Mouse (Mus musculus) hindbrain, embryonic 15.5 days (tissue): Measurements from ENCODE around the gene Xaf1. TPM values are rescaled to one million over a fixed set of nuclear protein-coding genes. Genes with fewer than 3 reads are reported as not detected.
"Not testable (repeated sequence)": the region's sequence is repeated elsewhere in the genome, so short reads cannot be mapped to it uniquely, and the experiment has no call there.

ENCODE experiments used
- ATAC-seq: fragments of 200-750 bp; cut with Nextera tagmentation; 2 replicates; pipeline ENCODE4 v1.8.0; 2017; ENCODE audit warnings: low read depth, moderate number of reproducible peaks, moderate TSS enrichment; ENCODE audit not compliant: low FRiP score
- H3K27ac ChIP-seq: fragments of 300-500 bp; sonication (generic); replicated peaks from 2 replicates; pipeline ENCODE4 v1.5.1; 2015; ENCODE audit warnings: mild to moderate bottlenecking, inconsistent platforms
- H3K27me3 ChIP-seq: fragments of 300-500 bp; sonication (generic); 2 replicates; pipeline ENCODE4 v1.6.1; 2015; ENCODE audit warnings: control low read depth, inconsistent platforms
- H3K36me3 ChIP-seq: fragments of 300-500 bp; sonication (generic); 2 replicates; pipeline ENCODE4 v1.6.1; 2015; ENCODE audit warnings: control low read depth, inconsistent platforms
- H3K4me1 ChIP-seq: fragments of 300-500 bp; sonication (generic); replicated peaks from 2 replicates; pipeline ENCODE4 v1.6.1; 2015; ENCODE audit warnings: control low read depth, inconsistent platforms
- H3K4me2 ChIP-seq: fragments of 300-500 bp; sonication (generic); 2 replicates; pipeline ENCODE4 v1.6.1; 2015; ENCODE audit warnings: moderate library complexity, mild to moderate bottlenecking, inconsistent platforms
- H3K4me3 ChIP-seq: fragments of 300-500 bp; sonication (generic); 2 replicates; pipeline ENCODE4 v1.5.1; 2015; ENCODE audit warnings: mild to moderate bottlenecking, inconsistent platforms
- H3K9ac ChIP-seq: fragments of 300-500 bp; sonication (generic); 2 replicates; pipeline ENCODE4 v1.6.1; 2015; ENCODE audit warnings: inconsistent platforms
- H3K9me3 ChIP-seq: fragments of 300-500 bp; sonication (generic); 2 replicates; pipeline ENCODE4 v1.6.1; 2016; ENCODE audit warnings: control low read depth, inconsistent platforms
- WGBS: fragments of 180-500 bp; shearing (Covaris S2); methylation state at CpG from one replicate; pipeline ENCODE4 v1.1.7; 2015; 5-methylcytosine and 5-hydroxymethylcytosine counted together
- polyA plus RNA-seq: library from polyadenylated mRNA; unstranded; fragments of >200 nt; fragmentation: Nextera tagmentation; extraction: Ambion mirVana; gene quantifications from 2 replicates; pipeline ENCODE4 v1.2.1, GENCODE M21; 2015

Xaf1 gene
- polyA plus RNA-seq, 1 experiment from 2014 or later = 3.0 TPM

DNA sequence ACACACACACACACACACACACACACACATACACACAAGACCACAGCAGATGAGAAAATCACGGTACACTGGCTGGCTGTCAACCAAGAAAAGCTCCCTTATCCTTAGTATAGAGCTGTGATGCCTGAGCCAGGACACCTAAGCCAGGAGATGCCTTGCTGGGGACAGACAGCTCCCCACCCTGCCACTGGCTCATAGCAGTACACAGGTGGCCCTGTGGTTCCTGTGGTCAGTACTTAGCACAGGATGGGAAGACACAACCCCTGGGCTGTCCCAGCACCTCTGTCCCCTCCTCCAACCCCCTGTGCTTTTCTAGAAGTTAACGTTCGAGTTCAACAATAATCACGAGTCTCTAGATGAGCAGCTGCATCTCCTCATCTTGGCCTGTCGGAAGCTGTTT, 16.6 kb downstream of the Xaf1 start:
- 91% methylated on average over 5 of the region's 5 CpGs for WGBS
- no peak overlapping the region for H3K9ac ChIP-seq

GRCm38 (mm10) chr11:72324431-72324830, 23.0 kb downstream of the Xaf1 start:
- Histone ChIP-seq H3K9ac (no peak overlapping the region), H3K4me1 (no peaks in the 10 kb centered on the region), H3K36me3 (no peaks in the 10 kb centered on the region), H3K27ac (no peak overlapping the region), H3K4me2 (no peak overlapping the region), H3K27me3 (no peaks in the 10 kb centered on the region), H3K9me3 (no peaks in the 10 kb centered on the region), H3K4me3 (no peak overlapping the region)
- no peak for ATAC-seq
- 72% methylated on average over 3 of the region's 3 CpGs for WGBS

More for the DNA sequence above, 16.6 kb downstream of the Xaf1 start:
- Histone ChIP-seq H3K4me3 (no peak overlapping the region), H3K27ac (no peak overlapping the region), H3K27me3 (peaks cover 20% of the 10 kb centered on the region), H3K4me1 (peaks cover 4% of the 10 kb centered on the region), H3K36me3 (no peaks in the 10 kb centered on the region), H3K9me3 (no peaks in the 10 kb centered on the region), H3K4me2 (no peak overlapping the region)
- ATAC-seq = no peak

GRCm38 (mm10) chr11:72325701-72326100, 24.3 kb downstream of the Xaf1 start:
- Histone ChIP-seq H3K36me3 (no peaks in the 10 kb centered on the region), H3K27ac (no peak overlapping the region), H3K27me3 (no peaks in the 10 kb centered on the region), H3K4me1 (no peaks in the 10 kb centered on the region), H3K4me2 (no peak overlapping the region), H3K4me3 (no peak overlapping the region), H3K9ac (no peak overlapping the region), H3K9me3 (no peaks in the 10 kb centered on the region)
- no peak for ATAC-seq
- 88% methylated on average over 4 of the region's 4 CpGs for WGBS

GRCm38 (mm10) chr11:72332951-72333667, 31.7 kb downstream of the Xaf1 start:
- Histone ChIP-seq H3K36me3 (no peaks in the 10 kb centered on the region), H3K4me1 (no peaks in the 10 kb centered on the region), H3K27me3 (no peaks in the 10 kb centered on the region), H3K9ac (no peak overlapping the region), H3K27ac (no peak overlapping the region), H3K4me2 (no peak overlapping the region), H3K4me3 (no peak overlapping the region), H3K9me3 (no peaks in the 10 kb centered on the region)
- no peak for ATAC-seq
- WGBS = 73% methylated on average over 9 of the region's 9 CpGs

- Histone ChIP-seq H3K4me1 (peaks cover 10% of the 10 kb centered on the region; the same call in 1 of the 2 replicates), H3K4me3 (no peak overlapping the region), H3K4me2 (no peak overlapping the region), H3K36me3 (no peaks in the 10 kb centered on the region), H3K27ac (no peak overlapping the region), H3K9ac (no peak overlapping the region), H3K27me3 (no peaks in the 10 kb centered on the region), H3K9me3 (no peaks in the 10 kb centered on the region)
- ATAC-seq = no peak
- WGBS = 66% methylated on average over 4 of the region's 4 CpGs
Observed at GRCm38 (mm10) chr11:72334653-72335052, 33.2 kb downstream of the Xaf1 start.

GRCm38 (mm10) chr11:72336726-72337125, 35.3 kb downstream of the Xaf1 start:
- no peak for ATAC-seq
- Histone ChIP-seq H3K4me1 (peaks cover 10% of the 10 kb centered on the region; the same call in 1 of the 2 replicates), H3K9ac (no peak overlapping the region), H3K4me2 (no peak overlapping the region), H3K36me3 (no peaks in the 10 kb centered on the region), H3K9me3 (no peaks in the 10 kb centered on the region), H3K27me3 (no peaks in the 10 kb centered on the region), H3K27ac (no peak overlapping the region), H3K4me3 (no peak overlapping the region)
- WGBS = 85% methylated on average over 8 of the region's 8 CpGs

GRCm38 (mm10) chr11:72338437-72338871, 37.0 kb downstream of the Xaf1 start:
- H3K9ac ChIP-seq = no peak overlapping the region
- no peak overlapping the region for H3K4me2 ChIP-seq
- peaks cover 10% of the 10 kb centered on the region; the same call in 1 of the 2 replicates for H3K4me1 ChIP-seq
- ATAC-seq = peak; percentile 48; the same call in 1 of the 2 replicates
- H3K27me3 ChIP-seq = no peaks in the 10 kb centered on the region
- no peak overlapping the region for H3K4me3 ChIP-seq
- WGBS = 22% methylated on average over 5 of the region's 5 CpGs
- no peak overlapping the region for H3K27ac ChIP-seq
- no peaks in the 10 kb centered on the region for H3K36me3 ChIP-seq
- H3K9me3 ChIP-seq = no peaks in the 10 kb centered on the region

DNA sequence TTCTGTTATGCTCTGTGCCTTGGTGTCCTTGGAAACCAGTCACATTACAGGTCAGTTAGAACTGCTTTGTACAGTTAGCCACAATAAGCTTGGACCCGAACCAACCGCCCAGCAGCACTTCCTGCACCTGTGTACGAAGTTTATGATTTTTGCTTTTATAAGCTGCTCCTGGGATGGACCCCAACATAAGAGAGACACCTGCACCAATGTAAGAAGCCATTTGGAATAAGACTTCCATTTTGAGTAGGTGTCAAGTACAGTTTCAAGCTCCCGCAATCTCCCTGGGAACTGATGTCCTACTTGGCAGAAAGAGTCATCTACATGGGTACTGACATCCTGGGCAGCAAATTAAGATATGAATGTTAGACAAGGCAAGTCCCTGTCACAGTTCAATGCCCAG, 38.3 kb downstream of the Xaf1 start:
- Histone ChIP-seq H3K27me3 (no peaks in the 10 kb centered on the region), H3K9ac (no peak overlapping the region), H3K4me1 (peaks cover 13% of the 10 kb centered on the region; the same call in 1 of the 2 replicates), H3K36me3 (no peaks in the 10 kb centered on the region), H3K4me2 (no peak overlapping the region), H3K9me3 (no peaks in the 10 kb centered on the region), H3K27ac (no peak overlapping the region), H3K4me3 (no peak overlapping the region)
- ATAC-seq = no peak
- WGBS = 73% methylated on average over 4 of the region's 4 CpGs

- H3K9me3 ChIP-seq = no peaks in the 10 kb centered on the region
- 10% methylated on average over 7 of the region's 7 CpGs for WGBS
- no peak overlapping the region for H3K4me3 ChIP-seq
- H3K4me2 ChIP-seq = peak overlapping the region; percentile 39
- no peak overlapping the region for H3K9ac ChIP-seq
- ATAC-seq = peak; percentile 88
- no peaks in the 10 kb centered on the region for H3K36me3 ChIP-seq
- H3K27ac ChIP-seq = no peak overlapping the region
- no peaks in the 10 kb centered on the region for H3K27me3 ChIP-seq
- H3K4me1 ChIP-seq = peaks cover 13% of the 10 kb centered on the region; the same call in 1 of the 2 replicates
Observed at GRCm38 (mm10) chr11:72342549-72343237, 41.3 kb downstream of the Xaf1 start.

DNA sequence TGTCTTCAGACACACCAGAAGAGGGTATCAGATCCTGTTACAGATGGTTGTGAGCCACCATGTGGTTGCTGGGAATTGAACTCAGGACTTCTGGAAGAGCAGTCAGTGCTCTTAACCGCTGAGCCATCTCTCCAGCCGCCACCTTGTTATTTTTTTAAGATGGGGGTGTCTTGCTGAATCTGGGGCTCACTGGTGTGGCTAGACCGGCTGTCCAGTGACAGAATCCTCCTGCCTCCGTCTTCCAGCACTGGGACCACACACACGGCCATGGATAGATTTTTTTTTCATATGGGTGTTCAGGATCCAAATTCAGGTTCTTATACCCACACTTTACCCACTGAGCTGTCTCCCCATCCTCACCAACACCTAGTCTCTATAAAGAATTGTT, 41.8 kb downstream of the Xaf1 start:
- H3K36me3 ChIP-seq, ATAC-seq, H3K9me3 ChIP-seq, H3K27ac ChIP-seq, H3K9ac ChIP-seq, H3K4me2 ChIP-seq, H3K4me3 ChIP-seq, H3K27me3 ChIP-seq: not testable (repeated sequence)
- peaks cover 12% of the 10 kb centered on the region; the same call in 1 of the 2 replicates for H3K4me1 ChIP-seq
- WGBS = 92% methylated on average over 5 of the region's 5 CpGs

DNA sequence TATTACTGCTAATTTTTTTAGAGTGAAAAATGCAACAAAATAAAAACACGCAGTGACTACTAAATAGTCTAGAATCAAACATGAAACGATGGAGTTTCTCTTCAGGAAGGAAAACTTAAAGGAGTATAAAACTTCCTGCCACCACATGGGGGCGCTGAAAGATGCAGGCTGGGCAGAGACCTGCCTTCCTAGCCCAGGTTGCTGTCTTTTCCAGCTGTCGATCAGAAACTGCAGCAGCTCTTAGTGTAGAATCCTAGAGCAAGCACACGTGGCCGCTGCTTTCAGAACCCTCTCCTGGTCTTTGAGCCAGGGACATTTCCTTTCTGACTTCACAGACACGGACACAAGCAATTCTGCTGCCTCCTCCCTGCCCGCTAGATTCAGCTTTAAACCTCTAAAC, 42.5 kb downstream of the Xaf1 start:
- 27% methylated on average over 8 of the region's 8 CpGs for WGBS

GRCm38 (mm10) chr11:72344486-72344885, 43.1 kb downstream of the Xaf1 start:
- no peak overlapping the region for H3K27ac ChIP-seq
- 88% methylated on average over 11 of the region's 11 CpGs for WGBS
- 0 out of 2 replicates have a peak, but pooled peaks cover 3% of the 10 kb centered on the region for H3K4me1 ChIP-seq
- H3K36me3 ChIP-seq = no peaks in the 10 kb centered on the region
- no peak overlapping the region for H3K9ac ChIP-seq
- no peak overlapping the region for H3K4me3 ChIP-seq
- H3K27me3 ChIP-seq = no peaks in the 10 kb centered on the region
- no peak for ATAC-seq
- no peak overlapping the region for H3K4me2 ChIP-seq
- H3K9me3 ChIP-seq = no peaks in the 10 kb centered on the region

More for the DNA sequence above, 42.5 kb downstream of the Xaf1 start:
- ATAC-seq = no peak
- Histone ChIP-seq H3K4me1 (peaks cover 5% of the 10 kb centered on the region; the same call in 1 of the 2 replicates), H3K9me3 (no peaks in the 10 kb centered on the region), H3K4me3 (no peak overlapping the region), H3K27ac (no peak overlapping the region), H3K27me3 (no peaks in the 10 kb centered on the region), H3K36me3 (no peaks in the 10 kb centered on the region), H3K4me2 (no peak overlapping the region), H3K9ac (no peak overlapping the region)
